Mouse (Mus musculus) embryonic facial prominence, embryonic 13.5 days (tissue): ENCODE measurements around the gene Hist1h3g. TPM values are rescaled to one million over a fixed set of nuclear protein-coding genes. Genes with fewer than 3 reads are reported as not detected.

Source experiments
- microRNA-seq: library from miRNA; unstranded; fragments of <30 nt; microRNA quantifications from one replicate; pipeline ENCODE4, GENCODE M21; 2016
- polyA plus RNA-seq: library from polyadenylated mRNA; unstranded; fragments of >200 nt; fragmentation: Nextera tagmentation; extraction: Ambion mirVana; gene quantifications from 2 replicates; pipeline ENCODE4 v1.2.1, GENCODE M21; 2015

Hist1h3g gene
- polyA plus RNA-seq, 1 experiment from 2014 or later: 6.7 TPM

Small RNA genes lying within 50 kb of the gene (microRNA-seq; reads per million reads assigned to microRNA genes)
- gene Gm44297 (not detected), gene Gm44359 (not detected), gene Gm44394 (not detected), gene n-TStga1 (0.55 reads per million)

Other genes with a start within 250 kb of the Hist1h3g start
- gene Zfp322a, start 166.2 kb upstream of the Hist1h3g start, polyA plus RNA-seq: 60.5 and 63.8 TPM in 2 replicates
- gene Abt1, start 111.6 kb upstream of the Hist1h3g start, polyA plus RNA-seq: 13.1 and 14.6 TPM in 2 replicates
- gene Btn1a1, start 69.5 kb upstream of the Hist1h3g start, polyA plus RNA-seq: not detected in 2 replicates
- gene Btn2a2, start 46.6 kb upstream of the Hist1h3g start, polyA plus RNA-seq: 1.5 and 1.7 TPM in 2 replicates
- gene Hist1h4h, start 4.4 kb upstream of the Hist1h3g start, polyA plus RNA-seq: 7.3 and 7.9 TPM in 2 replicates
- gene Hist1h2af, start 1.5 kb upstream of the Hist1h3g start, polyA plus RNA-seq: 6.6 and 13.4 TPM in 2 replicates
- 0.98 and 1.4 TPM in 2 replicates for gene Hist1h2bh, start 8.0 kb downstream of the Hist1h3g start, polyA plus RNA-seq
- 1.2 and 1.3 TPM in 2 replicates for gene Hist1h3f, start 8.6 kb downstream of the Hist1h3g start, polyA plus RNA-seq
- 2.9 TPM in 1 of 2 replicates, not detected in the other for gene Hist1h4f, start 16.2 kb downstream of the Hist1h3g start, polyA plus RNA-seq
- 0.52 and 0.61 TPM in 2 replicates for gene Hist1h1d, start 17.8 kb downstream of the Hist1h3g start, polyA plus RNA-seq
- 5.8 and 8.7 TPM in 2 replicates for gene Hist1h3e, start 26.9 kb downstream of the Hist1h3g start, polyA plus RNA-seq
- 108 and 115 TPM in 2 replicates for gene Hist1h2ae, start 35.8 kb downstream of the Hist1h3g start, polyA plus RNA-seq
- 7.5 and 10.6 TPM in 2 replicates for gene Hist1h2bg, start 36.0 kb downstream of the Hist1h3g start, polyA plus RNA-seq
- gene Hist1h2bf, start 38.8 kb downstream of the Hist1h3g start, polyA plus RNA-seq: 12.2 and 13.4 TPM in 2 replicates
- gene Hist1h2ad, start 39.0 kb downstream of the Hist1h3g start, polyA plus RNA-seq: 1.7 and 3.1 TPM in 2 replicates
- gene Hist1h3d, start 40.3 kb downstream of the Hist1h3g start, polyA plus RNA-seq: 7.6 and 8.4 TPM in 2 replicates
- 141 and 160 TPM in 2 replicates for gene Hist1h4d, start 46.2 kb downstream of the Hist1h3g start, polyA plus RNA-seq
- 3.3 and 4.1 TPM in 2 replicates for gene Hist1h2be, start 85.7 kb downstream of the Hist1h3g start, polyA plus RNA-seq
- 24.8 and 26.3 TPM in 2 replicates for gene Hist1h1e, start 87.1 kb downstream of the Hist1h3g start, polyA plus RNA-seq
- gene Hist1h2ac, start 148.5 kb downstream of the Hist1h3g start, polyA plus RNA-seq: 1.2 and 1.4 TPM in 2 replicates
- gene Hist1h2bc, start 148.8 kb downstream of the Hist1h3g start, polyA plus RNA-seq: 37.5 and 39.3 TPM in 2 replicates
- not detected in 2 replicates for gene Hist1h1t, start 160.4 kb downstream of the Hist1h3g start, polyA plus RNA-seq
- 6.3 and 9.0 TPM in 2 replicates for gene Hist1h4c, start 163.0 kb downstream of the Hist1h3g start, polyA plus RNA-seq
- gene Hfe, start 175.4 kb downstream of the Hist1h3g start, polyA plus RNA-seq: 5.1 and 6.5 TPM in 2 replicates
- 25.0 and 28.9 TPM in 2 replicates for gene Hist1h1c, start 203.4 kb downstream of the Hist1h3g start, polyA plus RNA-seq
- gene Hist1h3c, start 210.2 kb downstream of the Hist1h3g start, polyA plus RNA-seq: 11.3 and 14.4 TPM in 2 replicates
- gene Hist1h2bb, start 211.3 kb downstream of the Hist1h3g start, polyA plus RNA-seq: 3.5 and 4.2 TPM in 2 replicates
- 53.1 and 58.6 TPM in 2 replicates for gene Hist1h2ab, start 215.7 kb downstream of the Hist1h3g start, polyA plus RNA-seq
- 15.6 and 18.1 TPM in 2 replicates for gene Hist1h3b, start 216.8 kb downstream of the Hist1h3g start, polyA plus RNA-seq
- 7.6 and 9.2 TPM in 2 replicates for gene Hist1h4b, start 221.6 kb downstream of the Hist1h3g start, polyA plus RNA-seq
- not detected in 2 replicates for gene Hist1h4a, start 225.8 kb downstream of the Hist1h3g start, polyA plus RNA-seq
- gene Hist1h3a, start 227.0 kb downstream of the Hist1h3g start, polyA plus RNA-seq: 5.8 and 8.6 TPM in 2 replicates
- 4.5 and 5.9 TPM in 2 replicates for gene Hist1h1a, start 228.2 kb downstream of the Hist1h3g start, polyA plus RNA-seq
- not detected in 2 replicates for gene Trim38, start 234.5 kb downstream of the Hist1h3g start, polyA plus RNA-seq